Mouse (Mus musculus): Measurements from ENCODE around the gene Rnd1. TPM values are rescaled to one million over a fixed set of nuclear protein-coding genes. Genes with fewer than 3 reads are reported as not detected.

Rnd1 gene
- polyA plus RNA-seq, 1 experiment from 2014 or later, result 0.28 TPM

DNA sequence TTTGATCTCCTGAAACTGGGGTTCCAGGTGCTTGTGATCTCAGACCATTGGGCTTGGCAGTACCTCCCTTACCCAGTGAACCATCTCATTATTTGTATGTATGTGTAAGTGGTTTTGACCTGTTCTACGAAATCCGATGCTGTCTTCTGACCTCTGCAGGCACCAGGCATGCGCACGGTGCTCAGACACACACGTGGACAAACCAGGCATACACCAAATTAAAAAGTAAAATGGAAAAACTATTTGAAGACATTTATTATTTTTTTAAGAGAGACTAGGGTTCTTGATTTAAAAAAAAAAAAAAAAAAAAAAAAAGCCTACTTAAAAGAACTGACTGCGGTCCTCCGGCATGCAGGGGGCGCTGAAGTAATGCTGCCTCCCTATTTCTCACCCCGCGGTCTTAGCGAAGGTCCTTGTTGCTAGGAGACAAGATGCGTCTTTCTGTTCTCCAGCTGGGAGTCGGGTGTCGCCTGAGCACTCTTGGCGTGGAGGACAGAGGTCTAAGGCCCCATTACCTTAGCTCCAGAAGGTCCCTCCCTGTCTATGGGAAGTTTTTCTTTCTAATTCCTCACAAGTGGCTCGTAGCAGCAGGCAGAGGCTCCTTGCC is 30.6 kb upstream of the Rnd1 start, which contains the start of gene Ccdc65:
Ccdc65 (plus strand) TSS at position 442 of the 607 bp plus-strand sequence.
- Histone ChIP-seq H3K4me3 (ENCODE audit: low read length) (peak within 1 kb of the TSS; percentile 27), H3K4me2 (replicated peaks; ENCODE audit: low read depth, low read length) (peak within 1 kb of the TSS; percentile 40), H3K36me3 (ENCODE audit: control insufficient read depth, insufficient read depth, low read length) (no peaks in the 10 kb centered on the region), H3K27me3 (ENCODE audit: control insufficient read depth, insufficient read depth, low read length) (peaks cover 3% of the 10 kb centered on the region; the same call in 1 of the 2 replicates), H3K9ac (ENCODE audit: low read depth, low read length) (no peak within 1 kb of the TSS), H3K27ac (ENCODE audit: low read depth, low read length) (no peak within 1 kb of the TSS), H3K4me1 (ENCODE audit: control insufficient read depth, insufficient read depth, low read length) (no peaks in the 10 kb centered on the region), H3K9me3 (ENCODE audit: control insufficient read depth, low read length) (no peaks in the 10 kb centered on the region)
- peak; percentile 69 for ATAC-seq (ENCODE audit: low FRiP score, low TSS enrichment)
- whole genome bisulfite sequencing, result 16% methylated on average over 16 of the region's 16 CpGs

- ATAC-seq (ENCODE audit: low FRiP score, low TSS enrichment), result no peak
- no peak overlapping the region for H3K4me3 ChIP-seq (ENCODE audit: low read length)
- peaks cover 24% of the 10 kb centered on the region for H3K27me3 ChIP-seq (ENCODE audit: control insufficient read depth, insufficient read depth, low read length)
- 0 out of 2 replicates have a peak, but pooled peaks cover 4% of the 10 kb centered on the region for H3K4me1 ChIP-seq (ENCODE audit: control insufficient read depth, insufficient read depth, low read length)
- no peak overlapping the region for H3K4me2 ChIP-seq (replicated peaks; ENCODE audit: low read depth, low read length)
- no peak overlapping the region for H3K27ac ChIP-seq (ENCODE audit: low read depth, low read length)
- H3K9ac ChIP-seq (ENCODE audit: low read depth, low read length), result no peak overlapping the region
- H3K9me3 ChIP-seq (ENCODE audit: control insufficient read depth, low read length), result no peaks in the 10 kb centered on the region
- no peaks in the 10 kb centered on the region for H3K36me3 ChIP-seq (ENCODE audit: control insufficient read depth, insufficient read depth, low read length)
- WGBS, result 66% methylated on average over 9 of the region's 9 CpGs
These were observed 27.1 kb upstream of the Rnd1 start for GRCm38 (mm10) chr15:98704312-98704711.

- Histone ChIP-seq H3K9ac (ENCODE audit: low read depth, low read length) (no peak overlapping the region), H3K27me3 (ENCODE audit: control insufficient read depth, insufficient read depth, low read length) (peaks cover 21% of the 10 kb centered on the region), H3K4me1 (ENCODE audit: control insufficient read depth, insufficient read depth, low read length) (0 out of 2 replicates have a peak, but pooled peaks cover 4% of the 10 kb centered on the region), H3K4me2 (replicated peaks; ENCODE audit: low read depth, low read length) (peak overlapping the region; percentile 59), H3K36me3 (ENCODE audit: control insufficient read depth, insufficient read depth, low read length) (no peaks in the 10 kb centered on the region), H3K27ac (ENCODE audit: low read depth, low read length) (no peak overlapping the region), H3K4me3 (ENCODE audit: low read length) (peak overlapping the region; percentile 28), H3K9me3 (ENCODE audit: control insufficient read depth, low read length) (no peaks in the 10 kb centered on the region)
- 4% methylated on average over 40 of the region's 40 CpGs for WGBS
- peak; percentile 88 for ATAC-seq (ENCODE audit: low FRiP score, low TSS enrichment)
These were observed 22.2 kb upstream of the Rnd1 start for GRCm38 (mm10) chr15:98699190-98700105.

DNA sequence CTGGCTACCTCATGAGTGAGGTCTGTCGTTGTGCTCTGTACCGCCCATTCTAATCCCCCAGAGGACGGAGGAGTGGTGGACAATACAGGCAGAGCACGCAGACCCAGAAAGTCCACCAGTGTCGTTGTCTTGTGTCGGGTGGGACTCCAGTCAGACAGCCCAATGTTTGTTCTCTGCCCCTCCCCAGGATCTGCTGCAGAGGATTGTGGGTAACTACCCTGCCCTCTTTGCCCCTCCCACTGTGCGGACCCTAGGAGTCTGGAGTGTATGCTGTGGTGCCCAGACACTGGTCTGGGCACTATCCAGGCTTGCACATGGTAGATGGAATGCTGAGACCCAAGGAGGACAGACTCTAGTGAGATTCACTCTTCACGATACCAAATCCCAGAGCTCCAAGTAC is 19.0 kb upstream of the Rnd1 start:
- H3K27ac ChIP-seq (ENCODE audit: low read depth, low read length), result no peak overlapping the region
- ATAC-seq (ENCODE audit: low FRiP score, low TSS enrichment), result no peak
- no peaks in the 10 kb centered on the region for H3K36me3 ChIP-seq (ENCODE audit: control insufficient read depth, insufficient read depth, low read length)
- H3K27me3 ChIP-seq (ENCODE audit: control insufficient read depth, insufficient read depth, low read length), result peaks cover 18% of the 10 kb centered on the region
- H3K9me3 ChIP-seq (ENCODE audit: control insufficient read depth, low read length), result no peaks in the 10 kb centered on the region
- no peak overlapping the region for H3K4me2 ChIP-seq (replicated peaks; ENCODE audit: low read depth, low read length)
- 56% methylated on average over 8 of the region's 8 CpGs for WGBS
- no peak overlapping the region for H3K4me3 ChIP-seq (ENCODE audit: low read length)
- 0 out of 2 replicates have a peak, but pooled peaks cover 10% of the 10 kb centered on the region for H3K4me1 ChIP-seq (ENCODE audit: control insufficient read depth, insufficient read depth, low read length)
- H3K9ac ChIP-seq (ENCODE audit: low read depth, low read length), result no peak overlapping the region

DNA sequence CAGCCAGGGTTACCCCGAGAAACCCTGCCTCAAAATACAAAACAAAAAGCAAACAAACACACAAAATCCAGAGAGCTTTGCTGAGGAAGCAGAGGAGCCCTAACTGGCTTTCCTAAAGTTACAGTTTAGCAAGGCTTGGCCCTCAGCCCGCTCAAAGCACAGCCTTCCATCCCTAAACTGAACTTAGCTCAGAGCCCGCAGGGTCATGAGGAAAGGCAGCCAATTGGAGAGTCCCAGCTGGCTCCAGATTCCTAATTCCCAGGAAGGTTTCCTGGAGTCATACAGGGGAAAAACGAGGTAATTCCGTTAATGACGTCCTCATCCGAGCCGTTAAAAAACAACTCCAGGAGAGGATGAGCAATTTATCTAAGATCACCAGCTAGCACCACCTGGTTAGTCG is 18.5 kb upstream of the Rnd1 start:
- H3K27me3 ChIP-seq (ENCODE audit: control insufficient read depth, insufficient read depth, low read length), result peaks cover 13% of the 10 kb centered on the region
- H3K36me3 ChIP-seq (ENCODE audit: control insufficient read depth, insufficient read depth, low read length), result no peaks in the 10 kb centered on the region
- WGBS, result 38% methylated on average over 9 of the region's 9 CpGs
- 0 out of 2 replicates have a peak, but pooled peaks cover 10% of the 10 kb centered on the region for H3K4me1 ChIP-seq (ENCODE audit: control insufficient read depth, insufficient read depth, low read length)
- no peak for ATAC-seq (ENCODE audit: low FRiP score, low TSS enrichment)
- H3K27ac ChIP-seq (ENCODE audit: low read depth, low read length), result no peak overlapping the region
- H3K9me3 ChIP-seq (ENCODE audit: control insufficient read depth, low read length), result no peaks in the 10 kb centered on the region
- H3K4me3 ChIP-seq (ENCODE audit: low read length), result no peak overlapping the region
- no peak overlapping the region for H3K9ac ChIP-seq (ENCODE audit: low read depth, low read length)
- no peak overlapping the region for H3K4me2 ChIP-seq (replicated peaks; ENCODE audit: low read depth, low read length)

DNA sequence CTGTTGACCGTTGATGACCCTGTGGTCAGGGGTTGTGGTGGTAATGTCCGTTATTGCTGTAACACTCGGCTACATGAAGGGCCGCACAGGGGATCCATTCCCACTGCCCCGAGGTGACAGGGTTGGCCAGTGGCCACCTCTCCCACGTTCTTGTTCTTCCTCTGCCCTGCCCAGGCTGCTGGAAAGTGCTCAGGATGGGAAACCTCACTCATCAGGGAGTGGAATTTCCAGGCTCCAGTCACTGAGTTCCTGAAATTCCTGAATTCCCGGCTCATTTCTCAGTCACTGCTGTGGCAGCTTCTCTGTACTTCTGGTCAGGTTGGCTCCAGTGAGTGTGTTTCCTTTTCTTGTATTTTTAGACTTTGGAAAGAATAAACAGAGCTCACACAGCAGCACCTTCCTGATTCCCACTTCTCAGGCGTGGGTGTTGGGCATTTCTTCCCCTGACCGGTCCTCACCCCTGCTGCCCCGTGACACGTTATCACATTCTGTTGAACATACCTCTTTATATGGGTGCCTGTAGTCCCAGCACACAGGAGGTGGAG is 15.0 kb upstream of the Rnd1 start:
- H3K4me2 ChIP-seq (replicated peaks; ENCODE audit: low read depth, low read length), result no peak overlapping the region
- no peaks in the 10 kb centered on the region for H3K36me3 ChIP-seq (ENCODE audit: control insufficient read depth, insufficient read depth, low read length)
- 36% methylated on average over 11 of the region's 11 CpGs for WGBS
- H3K4me1 ChIP-seq (ENCODE audit: control insufficient read depth, insufficient read depth, low read length), result 0 out of 2 replicates have a peak, but pooled peaks cover 6% of the 10 kb centered on the region
- H3K9me3 ChIP-seq (ENCODE audit: control insufficient read depth, low read length), result no peaks in the 10 kb centered on the region
- H3K27me3 ChIP-seq (ENCODE audit: control insufficient read depth, insufficient read depth, low read length), result no peaks in the 10 kb centered on the region
- ATAC-seq (ENCODE audit: low FRiP score, low TSS enrichment), result no peak
- H3K27ac ChIP-seq (ENCODE audit: low read depth, low read length), result peak overlapping the region; percentile 43; the same call in 1 of the 2 replicates
- no peak overlapping the region for H3K4me3 ChIP-seq (ENCODE audit: low read length)
- H3K9ac ChIP-seq (ENCODE audit: low read depth, low read length), result no peak overlapping the region

- Histone ChIP-seq H3K36me3 (ENCODE audit: control insufficient read depth, insufficient read depth, low read length) (no peaks in the 10 kb centered on the region), H3K27me3 (ENCODE audit: control insufficient read depth, insufficient read depth, low read length) (no peaks in the 10 kb centered on the region), H3K9ac (ENCODE audit: low read depth, low read length) (no peak overlapping the region), H3K4me2 (replicated peaks; ENCODE audit: low read depth, low read length) (no peak overlapping the region), H3K27ac (ENCODE audit: low read depth, low read length) (no peak overlapping the region), H3K4me3 (ENCODE audit: low read length) (no peak overlapping the region), H3K4me1 (ENCODE audit: control insufficient read depth, insufficient read depth, low read length) (0 out of 2 replicates have a peak, but pooled peaks cover 6% of the 10 kb centered on the region), H3K9me3 (ENCODE audit: control insufficient read depth, low read length) (no peaks in the 10 kb centered on the region)
- ATAC-seq (ENCODE audit: low FRiP score, low TSS enrichment), result no peak
- WGBS, result 24% methylated on average over 7 of the region's 7 CpGs
These were observed 14.4 kb upstream of the Rnd1 start for GRCm38 (mm10) chr15:98691486-98692147.

DNA sequence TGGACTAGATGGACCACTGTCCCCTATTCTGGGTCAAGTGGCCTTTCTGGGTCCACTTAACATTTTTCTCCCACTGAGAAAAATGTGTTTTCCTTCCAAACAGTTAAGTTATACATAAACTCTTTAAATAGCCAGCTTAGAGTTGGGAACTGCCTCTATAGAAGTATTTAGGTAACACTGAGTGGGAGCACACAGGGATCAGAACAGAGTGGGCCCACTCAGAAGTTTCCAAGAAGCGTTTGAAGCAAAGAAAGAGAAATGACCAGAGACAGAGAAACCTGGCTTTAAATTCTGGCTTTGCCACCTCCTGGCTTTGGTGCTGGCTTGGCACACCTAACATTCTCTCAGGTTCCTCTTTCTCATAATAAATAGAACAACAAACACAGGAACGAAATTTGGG is 12.4 kb upstream of the Rnd1 start:
- Histone ChIP-seq H3K9me3 (ENCODE audit: control insufficient read depth, low read length) (no peaks in the 10 kb centered on the region), H3K4me3 (ENCODE audit: low read length) (no peak overlapping the region), H3K27ac (ENCODE audit: low read depth, low read length) (no peak overlapping the region), H3K4me2 (replicated peaks; ENCODE audit: low read depth, low read length) (no peak overlapping the region), H3K36me3 (ENCODE audit: control insufficient read depth, insufficient read depth, low read length) (no peaks in the 10 kb centered on the region), H3K9ac (ENCODE audit: low read depth, low read length) (no peak overlapping the region), H3K27me3 (ENCODE audit: control insufficient read depth, insufficient read depth, low read length) (no peaks in the 10 kb centered on the region), H3K4me1 (ENCODE audit: control insufficient read depth, insufficient read depth, low read length) (0 out of 2 replicates have a peak, but pooled peaks cover 6% of the 10 kb centered on the region)
- no peak for ATAC-seq (ENCODE audit: low FRiP score, low TSS enrichment)
- 78% methylated on average over 2 of the region's 2 CpGs for WGBS
